Mouse (Mus musculus) activated CD4-positive, CD25-positive, alpha-beta regulatory T cell, adult 4 months (primary cell): Measurements from ENCODE around the gene Osgin1. TPM values are rescaled to one million over a fixed set of nuclear protein-coding genes. Genes with fewer than 3 reads are reported as not detected.

Source experiments
- ATAC-seq: one replicate; pipeline ENCODE4 v1.8.0; 2017
- polyA plus RNA-seq, 2 experiments: library from polyadenylated mRNA; unstranded; fragments of 100-300 nt; shearing (Covaris generic); gene quantifications; one replicate each; pipeline ENCODE4 v1.2.1; 2017

The Osgin1 gene
- polyA plus RNA-seq, 2 experiments from 2014 or later, result 8.0 to 18.6 TPM

- no peak for ATAC-seq
Measured at GRCm38 (mm10) chr8:119424199-119424733, 9.7 kb upstream of the Osgin1 start.

DNA sequence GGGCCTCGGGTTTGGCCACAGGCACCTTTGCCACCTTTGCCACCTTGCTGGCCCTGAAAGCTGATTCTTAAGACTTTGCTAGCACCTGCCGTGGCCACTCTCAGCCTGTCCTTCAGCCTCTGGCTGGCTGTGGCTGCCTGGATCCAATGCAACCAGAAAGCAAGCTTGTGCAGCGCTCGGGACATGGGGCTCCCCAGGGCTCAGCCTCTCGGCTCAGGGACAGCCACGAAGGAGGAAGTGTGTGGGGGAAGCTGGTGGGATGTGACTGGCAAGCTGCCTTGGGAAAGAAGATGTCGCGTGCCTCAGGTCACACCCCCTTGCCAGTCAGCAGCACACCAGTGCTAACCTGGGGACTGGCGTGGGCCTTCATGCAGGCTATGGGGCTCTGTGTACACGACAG is 9.2 kb upstream of the Osgin1 start:
- no peak for ATAC-seq

- ATAC-seq, result no peak
Measured at GRCm38 (mm10) chr8:119425533-119425932, 8.4 kb upstream of the Osgin1 start.

- no peak for ATAC-seq
Measured at GRCm38 (mm10) chr8:119426069-119426735, 7.7 kb upstream of the Osgin1 start.

DNA sequence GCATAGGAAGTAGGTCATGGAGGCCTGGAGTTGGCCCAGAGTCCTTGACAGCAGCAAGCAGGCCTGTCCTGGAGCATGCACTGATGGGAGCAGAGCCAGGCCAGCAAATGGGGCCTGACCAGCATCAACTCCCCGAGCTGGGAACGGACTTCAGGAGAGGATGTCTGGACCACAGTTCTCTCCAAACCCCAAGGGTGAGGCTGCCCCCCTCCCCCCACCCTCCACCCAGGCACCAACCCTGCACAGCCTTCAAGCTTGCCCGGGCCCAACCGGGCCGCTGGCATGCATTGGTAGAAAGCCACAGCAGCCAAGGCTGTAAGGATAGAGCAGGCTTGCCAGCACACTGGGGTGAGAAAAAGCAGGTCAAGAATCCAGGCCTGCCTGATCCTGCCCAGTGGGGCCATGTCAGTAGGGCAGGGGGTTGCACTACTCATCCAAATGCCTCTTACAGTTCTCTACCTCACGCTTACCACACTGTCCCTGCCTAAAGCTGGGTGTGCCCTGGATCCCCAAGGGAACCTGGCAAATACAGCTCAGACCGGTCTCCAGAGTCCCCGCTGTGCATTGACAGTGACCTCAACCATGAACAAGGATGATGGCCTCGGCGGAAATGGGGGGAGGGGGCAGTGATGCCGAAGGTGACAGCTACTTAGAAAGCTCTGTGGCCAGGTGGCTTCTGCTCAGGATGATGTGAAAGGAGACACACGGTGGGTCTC is 6.1 kb upstream of the Osgin1 start:
- no peak for ATAC-seq

DNA sequence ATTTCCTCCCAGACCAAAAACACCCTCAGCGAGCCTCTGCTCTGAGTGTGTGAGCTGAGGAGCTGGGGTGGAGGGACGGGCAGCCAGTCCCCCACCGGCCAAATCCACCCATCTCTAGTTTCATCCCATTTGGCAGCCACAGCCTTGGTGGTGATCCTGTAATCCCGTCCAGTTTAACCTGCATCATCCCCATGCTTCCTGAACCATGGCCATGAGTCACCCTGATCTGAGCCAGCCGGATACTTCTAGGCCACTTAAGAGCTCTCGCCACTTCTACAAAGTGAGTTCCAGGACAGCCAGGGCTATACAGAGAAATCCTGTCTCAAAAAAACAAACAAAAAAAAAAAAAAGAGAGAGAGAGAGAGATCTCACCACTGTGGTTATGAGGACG is 5.6 kb upstream of the Osgin1 start:
- no peak for ATAC-seq

GRCm38 (mm10) chr8:119428766-119429327 is 5.1 kb upstream of the Osgin1 start:
- ATAC-seq, result no peak

- ATAC-seq, result no peak
Measured at GRCm38 (mm10) chr8:119429552-119429951, 4.4 kb upstream of the Osgin1 start.

GRCm38 (mm10) chr8:119430250-119430649 is 3.7 kb upstream of the Osgin1 start:
- ATAC-seq, result no peak

DNA sequence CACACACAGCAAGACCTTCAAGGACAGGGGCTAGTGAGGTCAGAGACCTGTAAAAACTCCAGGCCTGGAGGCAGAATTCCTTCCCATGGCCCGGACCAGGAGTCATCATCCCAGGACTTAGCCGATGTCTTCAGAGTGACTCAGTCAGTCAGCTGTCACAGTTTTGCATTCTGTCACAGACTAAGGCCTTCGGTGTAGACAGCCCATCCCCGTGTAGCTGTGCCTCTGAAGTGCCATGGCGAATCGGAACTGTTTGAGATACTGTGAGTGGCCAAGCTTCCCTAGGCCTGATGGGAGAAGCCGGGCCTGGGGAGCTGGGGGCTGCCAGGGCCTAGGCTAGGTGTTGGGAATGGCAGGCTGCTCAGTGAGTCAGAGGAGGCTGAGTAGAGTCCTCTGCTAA is 3.2 kb upstream of the Osgin1 start:
- ATAC-seq, result no peak

DNA sequence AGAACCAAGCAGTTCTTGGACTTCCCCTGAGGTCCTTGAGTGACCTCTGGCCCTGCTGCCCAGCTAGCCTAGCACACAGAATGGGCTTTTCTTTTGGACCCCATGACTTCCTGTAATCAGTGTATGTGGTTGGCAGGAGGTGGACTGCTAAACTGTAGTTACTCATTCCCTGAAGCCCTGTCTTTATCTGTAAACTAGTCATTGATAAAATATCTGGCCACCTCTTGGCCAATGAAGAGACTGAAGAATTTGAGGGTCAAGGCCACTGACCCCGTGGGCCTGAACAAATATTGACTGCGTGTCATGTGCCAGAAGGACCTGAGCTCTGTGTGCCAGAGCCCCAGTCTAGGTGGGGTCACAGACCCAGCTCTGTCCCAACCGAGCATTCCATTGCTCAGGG is 1.6 kb upstream of the Osgin1 start:
- no peak for ATAC-seq

- no peak for ATAC-seq
Measured at GRCm38 (mm10) chr8:119434569-119434968, 645 bp downstream of the Osgin1 start.

DNA sequence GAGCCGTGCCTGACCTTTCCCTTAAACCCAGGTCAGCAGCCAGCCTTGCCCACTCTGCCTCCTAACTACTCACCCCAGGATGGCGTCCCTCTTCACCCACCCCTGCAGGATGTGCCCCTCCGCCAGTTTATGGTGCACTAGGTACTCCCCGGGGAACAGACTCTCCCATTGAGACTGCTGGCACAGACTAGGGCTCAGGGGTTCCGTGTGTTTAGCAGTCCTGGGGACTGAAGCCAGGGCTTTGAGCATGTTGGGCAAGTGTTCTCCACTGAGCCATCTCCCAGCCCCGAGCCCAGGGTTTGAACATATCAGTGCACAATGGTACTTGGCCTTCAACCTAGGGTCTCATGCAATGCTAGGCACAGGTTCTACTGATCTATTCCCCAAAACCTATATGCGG is 1.6 kb downstream of the Osgin1 start:
- ATAC-seq, result no peak

GRCm38 (mm10) chr8:119436331-119436730 is 2.4 kb downstream of the Osgin1 start:
- no peak for ATAC-seq

DNA sequence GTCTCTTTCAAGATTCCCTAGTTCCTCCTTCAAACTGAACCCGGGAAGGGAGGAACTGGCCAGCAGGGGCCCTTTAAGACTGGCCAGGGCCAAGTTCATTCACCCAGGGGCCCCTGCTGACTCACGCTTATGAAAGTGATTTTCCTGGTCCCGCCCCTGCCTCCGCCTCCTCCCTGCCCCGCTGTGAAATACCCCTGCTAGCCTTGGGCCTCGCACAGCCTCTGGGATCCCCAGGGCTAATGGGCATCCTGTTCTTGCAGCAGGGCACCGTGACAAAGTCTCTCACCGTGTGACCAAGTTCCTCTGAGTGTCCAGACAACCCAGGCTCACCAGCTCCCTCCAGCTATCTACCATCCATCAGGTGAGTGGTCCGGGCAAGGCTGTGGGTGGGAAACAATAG is 3.0 kb downstream of the Osgin1 start:
- peak; percentile 38 for ATAC-seq

DNA sequence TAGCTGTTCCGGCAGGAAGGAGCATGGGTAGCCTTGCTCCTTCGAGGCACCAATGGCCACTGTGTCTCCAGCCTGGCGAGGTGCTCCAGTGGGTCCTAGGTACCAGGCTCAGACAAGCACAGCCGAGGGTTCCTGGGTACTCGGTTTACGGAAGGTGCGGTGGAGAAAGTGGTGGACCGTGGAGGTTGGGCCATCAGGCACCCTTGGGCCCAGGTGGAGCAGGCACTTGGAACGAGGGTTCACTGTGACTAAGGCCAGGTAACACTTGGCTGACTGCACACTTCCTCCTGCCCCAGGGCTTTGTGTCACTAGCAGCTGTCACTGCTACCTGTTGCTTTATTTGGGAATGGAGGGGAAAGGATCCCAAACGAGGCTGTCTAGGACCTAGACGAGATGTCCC is 3.6 kb downstream of the Osgin1 start:
- no peak for ATAC-seq

DNA sequence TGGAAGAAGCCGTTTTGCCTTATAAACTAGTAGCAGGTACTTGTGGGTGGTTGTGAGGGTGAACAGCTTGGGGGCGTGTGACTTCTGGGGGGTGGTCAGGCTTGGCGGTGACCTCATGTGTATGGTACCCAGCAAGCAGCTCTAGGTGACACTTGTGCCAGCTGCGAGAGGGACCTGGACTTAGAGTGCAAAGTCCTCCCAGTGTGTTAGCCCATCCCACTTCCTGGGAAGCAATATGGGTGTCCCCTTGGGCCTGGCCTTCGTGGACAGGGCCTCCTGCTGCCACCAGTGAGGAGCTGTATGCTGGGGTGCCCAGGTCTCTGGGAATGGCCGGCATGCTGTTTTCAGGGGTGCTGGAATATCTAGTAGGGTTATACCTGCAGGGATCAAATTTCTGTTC is 5.0 kb downstream of the Osgin1 start:
- ATAC-seq, result no peak

GRCm38 (mm10) chr8:119439424-119439823 is 5.5 kb downstream of the Osgin1 start:
- ATAC-seq, result no peak

GRCm38 (mm10) chr8:119439893-119440249 is 5.9 kb downstream of the Osgin1 start:
- ATAC-seq, result no peak

- ATAC-seq, result peak; percentile 55
Measured at GRCm38 (mm10) chr8:119440250-119440951, 6.5 kb downstream of the Osgin1 start.

- peak; percentile 72 for ATAC-seq
Measured at GRCm38 (mm10) chr8:119440952-119441270, 7.0 kb downstream of the Osgin1 start.

DNA sequence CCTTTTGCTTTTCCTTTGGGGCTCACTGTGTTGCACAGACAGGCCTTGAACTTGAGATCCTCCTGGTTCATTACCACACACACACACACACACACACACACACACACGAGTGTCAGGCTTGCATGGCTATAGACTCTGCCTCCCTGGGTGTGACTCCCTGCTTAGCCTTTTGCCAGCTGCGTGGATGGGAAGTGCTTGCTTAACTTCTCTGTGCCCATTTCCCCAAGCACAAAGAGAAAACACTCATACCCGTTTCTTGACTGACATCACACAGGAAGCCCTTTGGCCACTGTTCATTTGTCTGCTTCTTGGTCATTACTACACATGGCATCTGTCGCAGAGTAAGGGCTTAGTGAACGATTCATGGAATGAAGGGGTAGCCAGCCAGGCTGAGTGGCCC is 8.1 kb downstream of the Osgin1 start:
- no peak for ATAC-seq

DNA sequence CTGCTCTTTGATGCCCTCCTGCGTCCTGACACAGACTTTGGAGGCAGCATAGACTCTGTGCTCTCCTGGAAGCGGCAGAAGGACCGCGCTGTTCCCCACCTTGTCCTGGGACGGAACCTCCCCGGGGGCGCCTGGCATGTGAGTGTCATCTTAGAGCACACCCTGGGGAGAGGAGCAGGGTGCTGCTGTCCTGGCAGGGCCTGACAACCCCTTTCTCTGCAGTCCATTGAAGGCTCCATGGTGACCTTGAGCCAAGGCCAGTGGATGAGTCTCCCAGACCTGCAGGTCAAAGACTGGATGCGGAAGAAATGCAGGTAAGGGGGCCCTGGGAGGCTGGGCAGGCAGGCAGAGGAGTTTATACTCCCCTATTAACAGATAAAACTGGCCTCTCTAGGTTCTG is 9.0 kb downstream of the Osgin1 start:
- no peak for ATAC-seq
